Mouse (Mus musculus): ENCODE data around the gene Mpp1. TPM values are rescaled to one million over a fixed set of nuclear protein-coding genes. Genes with fewer than 3 reads are reported as not detected.
"Not testable (repeated sequence)": the region's sequence is repeated elsewhere in the genome, so short reads cannot be mapped to it uniquely, and the experiment has no call there.

The Mpp1 gene
- 30.5 and 31.8 TPM in 2 replicates for polyA plus RNA-seq (2015; fragmentation: Nextera tagmentation; extraction: Ambion mirVana)

DNA sequence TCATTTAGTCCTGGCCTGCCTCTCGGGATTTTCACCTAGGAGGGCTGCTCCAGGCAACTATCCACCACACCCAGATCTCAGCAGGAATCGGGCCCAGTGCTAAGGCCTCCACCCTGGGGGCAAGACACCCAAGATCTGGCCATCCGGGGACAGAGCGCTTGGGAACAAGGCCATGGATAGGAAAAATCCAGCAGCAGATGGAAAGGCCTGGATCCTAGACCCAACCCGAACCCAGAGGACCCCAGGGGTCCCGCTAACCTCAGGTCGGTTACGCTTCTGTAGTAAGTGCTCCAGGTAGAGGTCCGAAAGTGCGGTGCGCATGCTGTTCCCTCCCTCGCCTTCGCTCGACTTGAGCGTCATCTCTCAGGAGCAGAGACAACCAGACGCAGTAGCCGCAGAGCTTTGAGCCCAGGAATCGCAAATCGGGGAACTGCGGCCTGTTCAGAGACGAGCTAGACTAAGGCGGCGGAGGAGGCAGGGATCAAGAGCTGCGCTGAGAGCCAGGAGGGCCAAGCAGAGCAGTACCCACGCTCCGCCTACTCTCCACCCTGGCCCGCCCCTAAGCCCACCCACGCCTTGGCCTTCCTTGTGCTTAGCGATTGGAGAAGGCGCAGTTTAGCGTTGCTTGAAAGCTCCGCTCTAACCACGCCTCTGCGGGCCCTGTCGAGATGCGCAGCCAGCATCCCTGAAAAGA lies at the start of gene Mpp1:
Mpp1 (minus strand) TSS at position 550 of the 694 bp plus-strand sequence.
- peak within 1 kb of the TSS; percentile 51; the same call in 1 of the 2 replicates for H3K27ac ChIP-seq (ENCODE audit: low read depth, low read length)
- WGBS = 17% methylated on average over 34 of the region's 36 CpGs
- ATAC-seq = peak; percentile 100
- peak within 1 kb of the TSS; percentile 72 for H3K9ac ChIP-seq (ENCODE audit: low read depth, low read length)
- H3K4me2 ChIP-seq (ENCODE audit: low read length) = peak within 1 kb of the TSS; percentile 69
- peak within 1 kb of the TSS; percentile 56 for H3K4me3 ChIP-seq (ENCODE audit: low read length)
- no peaks in the 10 kb centered on the region for H3K27me3 ChIP-seq (replicated peaks; ENCODE audit: control insufficient read depth, insufficient read depth, low read length)
- no peaks in the 10 kb centered on the region for H3K36me3 ChIP-seq (ENCODE audit: control insufficient read depth, insufficient read depth, low read length)
- no peaks in the 10 kb centered on the region for H3K4me1 ChIP-seq (ENCODE audit: control insufficient read depth, insufficient read depth, low read depth, low read length)
- no peaks in the 10 kb centered on the region for H3K9me3 ChIP-seq (ENCODE audit: control insufficient read depth, low read length)

- Histone ChIP-seq H3K27me3 (replicated peaks; ENCODE audit: control insufficient read depth, insufficient read depth, low read length) (no peaks in the 10 kb centered on the region), H3K36me3 (ENCODE audit: control insufficient read depth, insufficient read depth, low read length) (no peaks in the 10 kb centered on the region), H3K4me2 (ENCODE audit: low read length) (no peak within 1 kb of the TSS), H3K4me3 (ENCODE audit: low read length) (no peak within 1 kb of the TSS), H3K9ac (ENCODE audit: low read depth, low read length) (no peak within 1 kb of the TSS), H3K4me1 (ENCODE audit: control insufficient read depth, insufficient read depth, low read depth, low read length) (no peaks in the 10 kb centered on the region), H3K27ac (ENCODE audit: low read depth, low read length) (no peak within 1 kb of the TSS), H3K9me3 (ENCODE audit: control insufficient read depth, low read length) (no peaks in the 10 kb centered on the region)
- 66% methylated on average over 1 of the region's 1 CpGs for WGBS
- no peak for ATAC-seq
These were observed 32.9 kb upstream of the Mpp1 start, which contains the start of gene Smim9 for GRCm38 (mm10) chrX:75163670-75164069. Gene Smim9, minus strand, starts transcription at chrX:75163770.

DNA sequence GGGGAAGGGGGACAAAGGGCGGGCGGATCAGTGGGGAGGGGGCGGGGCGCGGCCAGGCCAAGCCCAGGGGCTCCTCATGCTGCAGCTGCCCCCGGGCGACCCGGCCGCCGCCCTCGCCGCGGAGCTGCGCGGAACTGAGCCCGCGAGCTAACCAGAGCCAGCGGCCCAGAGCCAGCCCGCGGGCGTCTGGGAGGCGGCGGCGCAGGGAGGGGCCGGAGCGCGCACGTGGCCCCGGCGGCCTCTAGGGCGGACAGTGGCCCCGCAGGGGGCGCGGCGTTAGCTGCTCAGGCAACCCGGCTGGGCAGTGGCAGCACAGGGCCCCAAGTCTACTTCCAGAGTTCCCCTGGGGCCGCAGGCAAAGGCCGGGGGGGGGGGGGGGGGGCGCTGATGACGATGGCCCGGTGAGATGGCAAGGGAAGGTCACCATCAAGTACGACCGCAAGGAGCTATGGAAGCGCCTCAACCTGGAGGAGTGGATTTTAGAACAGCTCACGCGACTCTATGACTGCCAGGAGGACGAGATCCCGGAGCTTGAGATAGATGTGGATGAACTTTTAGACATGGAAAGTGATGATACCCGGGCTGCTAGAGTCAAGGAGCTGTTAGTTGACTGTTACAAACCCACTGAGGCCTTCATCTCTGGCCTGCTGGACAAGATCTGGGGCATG lies 24.9 kb upstream of the Mpp1 start:
- Histone ChIP-seq H3K4me3 (ENCODE audit: low read length) (peak overlapping the region; percentile 52), H3K27me3 (replicated peaks; ENCODE audit: control insufficient read depth, insufficient read depth, low read length) (no peaks in the 10 kb centered on the region), H3K36me3 (ENCODE audit: control insufficient read depth, insufficient read depth, low read length) (no peaks in the 10 kb centered on the region), H3K9me3 (ENCODE audit: control insufficient read depth, low read length) (no peaks in the 10 kb centered on the region), H3K27ac (ENCODE audit: low read depth, low read length) (no peak overlapping the region), H3K4me2 (ENCODE audit: low read length) (peak overlapping the region; percentile 77), H3K9ac (ENCODE audit: low read depth, low read length) (peak overlapping the region; percentile 59), H3K4me1 (ENCODE audit: control insufficient read depth, insufficient read depth, low read depth, low read length) (no peaks in the 10 kb centered on the region)
- peak; percentile 60 for ATAC-seq
- WGBS = 24% methylated on average over 20 of the region's 49 CpGs

DNA sequence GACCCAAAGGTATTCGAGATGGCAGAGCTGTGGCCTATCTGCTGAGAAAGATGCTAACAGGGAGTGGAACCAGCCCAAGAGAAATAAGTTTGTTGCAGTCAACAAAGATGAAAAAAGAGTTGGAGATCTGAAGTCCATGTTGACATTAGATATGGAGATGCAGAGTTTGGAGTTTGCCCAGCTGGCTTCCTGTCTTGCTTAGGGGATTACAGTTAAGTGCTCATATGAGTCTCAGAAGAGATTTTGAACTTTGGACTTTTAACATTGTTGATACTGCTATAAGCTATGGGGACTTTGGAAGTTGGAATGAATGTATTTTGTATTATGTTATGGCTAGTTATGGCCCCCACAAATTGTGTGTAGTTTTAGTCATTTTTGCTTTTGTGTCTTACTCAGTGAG lies 21.4 kb upstream of the Mpp1 start:
- 67% methylated on average over 1 of the region's 1 CpGs for WGBS
- H3K27me3 ChIP-seq (replicated peaks; ENCODE audit: control insufficient read depth, insufficient read depth, low read length) = no peaks in the 10 kb centered on the region
- H3K4me3 ChIP-seq (ENCODE audit: low read length) = no peak overlapping the region
- H3K9me3 ChIP-seq (ENCODE audit: control insufficient read depth, low read length) = no peaks in the 10 kb centered on the region
- no peak for ATAC-seq
- H3K27ac ChIP-seq (ENCODE audit: low read depth, low read length) = no peak overlapping the region
- no peaks in the 10 kb centered on the region for H3K36me3 ChIP-seq (ENCODE audit: control insufficient read depth, insufficient read depth, low read length)
- H3K9ac ChIP-seq (ENCODE audit: low read depth, low read length) = no peak overlapping the region
- H3K4me2 ChIP-seq (ENCODE audit: low read length) = no peak overlapping the region
- no peaks in the 10 kb centered on the region for H3K4me1 ChIP-seq (ENCODE audit: control insufficient read depth, insufficient read depth, low read depth, low read length)

DNA sequence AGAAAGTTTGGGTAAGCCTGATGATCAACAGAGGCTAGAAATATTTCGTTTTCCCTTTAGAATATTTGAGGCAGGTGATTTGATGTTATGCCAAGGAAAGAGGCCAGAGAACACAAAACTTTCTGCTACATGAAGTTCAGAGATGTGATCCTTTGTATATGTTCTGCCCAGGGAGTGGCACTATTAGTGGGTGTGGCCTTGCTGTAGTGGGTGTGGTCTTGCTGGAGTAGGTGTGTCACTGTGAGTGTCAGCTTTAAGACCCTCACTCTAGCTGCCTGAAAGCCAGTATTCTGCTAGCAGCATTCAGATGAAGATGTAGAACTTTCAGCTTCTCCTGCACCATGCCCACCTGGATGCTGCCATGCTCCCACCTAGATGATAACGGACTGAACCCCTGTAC lies 19.5 kb upstream of the Mpp1 start:
- Histone ChIP-seq H3K36me3 (ENCODE audit: control insufficient read depth, insufficient read depth, low read length) (no peaks in the 10 kb centered on the region), H3K27me3 (replicated peaks; ENCODE audit: control insufficient read depth, insufficient read depth, low read length) (no peaks in the 10 kb centered on the region), H3K9ac (ENCODE audit: low read depth, low read length) (no peak overlapping the region), H3K4me1 (ENCODE audit: control insufficient read depth, insufficient read depth, low read depth, low read length) (no peaks in the 10 kb centered on the region), H3K4me2 (ENCODE audit: low read length) (no peak overlapping the region), H3K4me3 (ENCODE audit: low read length) (no peak overlapping the region), H3K9me3 (ENCODE audit: control insufficient read depth, low read length) (no peaks in the 10 kb centered on the region), H3K27ac (ENCODE audit: low read depth, low read length) (no peak overlapping the region)
- WGBS = 85% methylated on average over 2 of the region's 2 CpGs
- no peak for ATAC-seq

GRCm38 (mm10) chrX:75148414-75148813 lies 17.6 kb upstream of the Mpp1 start:
- no peak for ATAC-seq
- H3K4me3 ChIP-seq (ENCODE audit: low read length) = no peak overlapping the region
- H3K27ac ChIP-seq (ENCODE audit: low read depth, low read length) = no peak overlapping the region
- WGBS = 87% methylated on average over 4 of the region's 4 CpGs
- H3K9me3 ChIP-seq (ENCODE audit: control insufficient read depth, low read length) = no peaks in the 10 kb centered on the region
- no peaks in the 10 kb centered on the region for H3K4me1 ChIP-seq (ENCODE audit: control insufficient read depth, insufficient read depth, low read depth, low read length)
- H3K36me3 ChIP-seq (ENCODE audit: control insufficient read depth, insufficient read depth, low read length) = no peaks in the 10 kb centered on the region
- H3K27me3 ChIP-seq (replicated peaks; ENCODE audit: control insufficient read depth, insufficient read depth, low read length) = no peaks in the 10 kb centered on the region
- no peak overlapping the region for H3K4me2 ChIP-seq (ENCODE audit: low read length)
- H3K9ac ChIP-seq (ENCODE audit: low read depth, low read length) = no peak overlapping the region

- Histone ChIP-seq H3K4me3 (ENCODE audit: low read length) (peak overlapping the region; percentile 40), H3K9ac (ENCODE audit: low read depth, low read length) (peak overlapping the region; percentile 45; the same call in 1 of the 2 replicates), H3K4me2 (ENCODE audit: low read length) (peak overlapping the region; percentile 66)
- not testable (repeated sequence) for H3K36me3 ChIP-seq (ENCODE audit: control insufficient read depth, insufficient read depth, low read length); H3K4me1 ChIP-seq (ENCODE audit: control insufficient read depth, insufficient read depth, low read depth, low read length); H3K27me3 ChIP-seq (replicated peaks; ENCODE audit: control insufficient read depth, insufficient read depth, low read length); H3K9me3 ChIP-seq (ENCODE audit: control insufficient read depth, low read length); H3K27ac ChIP-seq (ENCODE audit: low read depth, low read length)
- peak; percentile 73; the same call in 1 of the 2 replicates for ATAC-seq
- 35% methylated on average over 23 of the region's 42 CpGs for WGBS
These were observed 12.3 kb upstream of the Mpp1 start for GRCm38 (mm10) chrX:75143124-75143555.

- no peak overlapping the region for H3K9ac ChIP-seq (ENCODE audit: low read depth, low read length)
- H3K36me3 ChIP-seq (ENCODE audit: control insufficient read depth, insufficient read depth, low read length) = no peaks in the 10 kb centered on the region
- H3K4me1 ChIP-seq (ENCODE audit: control insufficient read depth, insufficient read depth, low read depth, low read length) = no peaks in the 10 kb centered on the region
- no peaks in the 10 kb centered on the region for H3K27me3 ChIP-seq (replicated peaks; ENCODE audit: control insufficient read depth, insufficient read depth, low read length)
- no peak overlapping the region for H3K4me2 ChIP-seq (ENCODE audit: low read length)
- 98% methylated on average over 2 of the region's 2 CpGs for WGBS
- H3K27ac ChIP-seq (ENCODE audit: low read depth, low read length) = no peak overlapping the region
- no peak for ATAC-seq
- no peak overlapping the region for H3K4me3 ChIP-seq (ENCODE audit: low read length)
- H3K9me3 ChIP-seq (ENCODE audit: control insufficient read depth, low read length) = no peaks in the 10 kb centered on the region
These were observed 7.4 kb upstream of the Mpp1 start for GRCm38 (mm10) chrX:75138182-75138581.

DNA sequence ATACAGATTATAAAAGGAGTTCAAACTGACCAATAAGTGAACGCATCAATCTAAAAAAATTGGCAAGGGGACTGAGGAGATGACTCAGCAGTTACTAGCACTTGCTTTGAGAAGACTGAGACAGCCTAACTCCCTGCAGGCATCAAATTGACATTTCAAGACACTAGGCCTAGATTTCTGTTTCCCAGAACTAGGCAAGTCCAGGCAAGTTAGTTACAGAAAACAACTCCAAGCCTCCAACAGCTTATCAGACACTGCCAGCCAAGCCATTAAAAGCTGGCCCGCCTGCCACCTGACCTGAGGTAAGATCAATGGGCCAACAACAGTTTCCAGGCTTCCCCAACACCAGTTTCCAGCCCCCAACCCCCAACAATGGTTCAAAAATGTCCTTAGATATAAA lies 6.9 kb upstream of the Mpp1 start:
- Histone ChIP-seq H3K4me3 (ENCODE audit: low read length) (no peak overlapping the region), H3K4me2 (ENCODE audit: low read length) (no peak overlapping the region), H3K9me3 (ENCODE audit: control insufficient read depth, low read length) (no peaks in the 10 kb centered on the region), H3K36me3 (ENCODE audit: control insufficient read depth, insufficient read depth, low read length) (no peaks in the 10 kb centered on the region), H3K27me3 (replicated peaks; ENCODE audit: control insufficient read depth, insufficient read depth, low read length) (no peaks in the 10 kb centered on the region), H3K27ac (ENCODE audit: low read depth, low read length) (no peak overlapping the region), H3K9ac (ENCODE audit: low read depth, low read length) (no peak overlapping the region), H3K4me1 (ENCODE audit: control insufficient read depth, insufficient read depth, low read depth, low read length) (no peaks in the 10 kb centered on the region)
- 91% methylated on average over 2 of the region's 2 CpGs for WGBS
- ATAC-seq = no peak

Data from hindbrain, embryonic 16.5 days (tissue).